Mouse (Mus musculus): ENCODE results near the gene Ftcd. TPM values are rescaled to one million over a fixed set of nuclear protein-coding genes. Genes with fewer than 3 reads are reported as not detected.

The Ftcd gene
- polyA plus RNA-seq, 1 experiment from 2014 or later: not detected

GRCm38 (mm10) chr10:76554061-76554460, 21.4 kb upstream of the Ftcd start:
- no peaks in the 10 kb centered on the region for H3K9me3 ChIP-seq
- no peak for ATAC-seq (ENCODE audit: low FRiP score)
- no peak overlapping the region for H3K27ac ChIP-seq
- H3K27me3 ChIP-seq: no peaks in the 10 kb centered on the region
- 92% methylated on average over 5 of the region's 5 CpGs for WGBS
- peaks cover 76% of the 10 kb centered on the region for H3K36me3 ChIP-seq
- no peak overlapping the region for H3K4me3 ChIP-seq
- no peak overlapping the region for H3K4me2 ChIP-seq
- H3K9ac ChIP-seq: no peak overlapping the region
- no peaks in the 10 kb centered on the region for H3K4me1 ChIP-seq (replicated peaks)

- 93% methylated on average over 10 of the region's 10 CpGs for WGBS
- no peaks in the 10 kb centered on the region for H3K9me3 ChIP-seq
- peaks cover 7% of the 10 kb centered on the region; the same call in 1 of the 2 replicates for H3K36me3 ChIP-seq
- no peaks in the 10 kb centered on the region for H3K4me1 ChIP-seq (replicated peaks)
- no peak within 1 kb of the TSS for H3K4me2 ChIP-seq
- H3K27ac ChIP-seq: no peak within 1 kb of the TSS
- ATAC-seq (ENCODE audit: low FRiP score): no peak
- no peak within 1 kb of the TSS for H3K9ac ChIP-seq
- no peak within 1 kb of the TSS for H3K4me3 ChIP-seq
- no peaks in the 10 kb centered on the region for H3K27me3 ChIP-seq
Observed at GRCm38 (mm10) chr10:76561972-76562371, 13.5 kb upstream of the Ftcd start, which contains the start of gene Spatc1l. Gene Spatc1l (plus strand): TSS chr10:76562272.

- no peak overlapping the region for H3K4me2 ChIP-seq
- H3K27ac ChIP-seq: no peak overlapping the region
- 96% methylated on average over 22 of the region's 22 CpGs for WGBS
- no peaks in the 10 kb centered on the region for H3K27me3 ChIP-seq
- no peaks in the 10 kb centered on the region for H3K4me1 ChIP-seq (replicated peaks)
- no peak for ATAC-seq (ENCODE audit: low FRiP score)
- H3K9me3 ChIP-seq: no peaks in the 10 kb centered on the region
- H3K4me3 ChIP-seq: no peak overlapping the region
- no peak overlapping the region for H3K9ac ChIP-seq
- H3K36me3 ChIP-seq: no peaks in the 10 kb centered on the region
Observed at GRCm38 (mm10) chr10:76569996-76570685, 5.3 kb upstream of the Ftcd start.

GRCm38 (mm10) chr10:76571070-76571469, 4.4 kb upstream of the Ftcd start:
- Histone ChIP-seq H3K27ac (no peak overlapping the region), H3K9me3 (no peaks in the 10 kb centered on the region), H3K4me3 (no peak overlapping the region), H3K27me3 (no peaks in the 10 kb centered on the region), H3K9ac (no peak overlapping the region), H3K4me2 (no peak overlapping the region), H3K36me3 (no peaks in the 10 kb centered on the region), H3K4me1 (replicated peaks) (no peaks in the 10 kb centered on the region)
- ATAC-seq (ENCODE audit: low FRiP score): no peak
- WGBS: 83% methylated on average over 2 of the region's 2 CpGs

- no peak overlapping the region for H3K27ac ChIP-seq
- no peaks in the 10 kb centered on the region for H3K4me1 ChIP-seq (replicated peaks)
- H3K4me2 ChIP-seq: no peak overlapping the region
- no peak overlapping the region for H3K4me3 ChIP-seq
- no peak for ATAC-seq (ENCODE audit: low FRiP score)
- no peaks in the 10 kb centered on the region for H3K36me3 ChIP-seq
- no peaks in the 10 kb centered on the region for H3K9me3 ChIP-seq
- H3K27me3 ChIP-seq: no peaks in the 10 kb centered on the region
- no peak overlapping the region for H3K9ac ChIP-seq
- WGBS: 68% methylated on average over 3 of the region's 3 CpGs
Observed at GRCm38 (mm10) chr10:76572151-76572550, 3.3 kb upstream of the Ftcd start.

GRCm38 (mm10) chr10:76576920-76577319, 1.5 kb downstream of the Ftcd start:
- Histone ChIP-seq H3K4me3 (no peak overlapping the region), H3K4me2 (no peak overlapping the region), H3K9me3 (no peaks in the 10 kb centered on the region), H3K27ac (no peak overlapping the region), H3K4me1 (replicated peaks) (no peaks in the 10 kb centered on the region), H3K27me3 (no peaks in the 10 kb centered on the region), H3K36me3 (no peaks in the 10 kb centered on the region), H3K9ac (no peak overlapping the region)
- WGBS: 76% methylated on average over 7 of the region's 7 CpGs
- ATAC-seq (ENCODE audit: low FRiP score): no peak

- no peaks in the 10 kb centered on the region; the same call in 1 of the 2 replicates for H3K4me1 ChIP-seq (replicated peaks)
- no peak overlapping the region for H3K4me3 ChIP-seq
- H3K4me2 ChIP-seq: peak overlapping the region; percentile 33
- H3K27me3 ChIP-seq: peaks cover 13% of the 10 kb centered on the region
- no peak overlapping the region for H3K27ac ChIP-seq
- no peak for ATAC-seq (ENCODE audit: low FRiP score)
- no peaks in the 10 kb centered on the region for H3K36me3 ChIP-seq
- no peak overlapping the region for H3K9ac ChIP-seq
- 14% methylated on average over 10 of the region's 10 CpGs for WGBS
- H3K9me3 ChIP-seq: no peaks in the 10 kb centered on the region
Observed at GRCm38 (mm10) chr10:76584138-76584537, 8.7 kb downstream of the Ftcd start.

GRCm38 (mm10) chr10:76586190-76586589, 10.7 kb downstream of the Ftcd start:
- WGBS: 53% methylated on average over 1 of the region's 1 CpGs
- no peak for ATAC-seq (ENCODE audit: low FRiP score)

GRCm38 (mm10) chr10:76590197-76590596, 14.7 kb downstream of the Ftcd start:
- H3K4me1 ChIP-seq (replicated peaks): no peaks in the 10 kb centered on the region
- no peak overlapping the region for H3K27ac ChIP-seq
- no peak overlapping the region for H3K9ac ChIP-seq
- H3K4me3 ChIP-seq: no peak overlapping the region
- H3K36me3 ChIP-seq: no peaks in the 10 kb centered on the region
- no peaks in the 10 kb centered on the region for H3K9me3 ChIP-seq
- no peak overlapping the region for H3K4me2 ChIP-seq
- H3K27me3 ChIP-seq: no peaks in the 10 kb centered on the region
- no peak for ATAC-seq (ENCODE audit: low FRiP score)
- 83% methylated on average over 11 of the region's 11 CpGs for WGBS

More at GRCm38 (mm10) chr10:76586190-76586589, 10.7 kb downstream of the Ftcd start:
- Histone ChIP-seq H3K27me3 (peaks cover 13% of the 10 kb centered on the region), H3K4me3 (no peak overlapping the region), H3K27ac (no peak overlapping the region), H3K4me2 (no peak overlapping the region), H3K9me3 (no peaks in the 10 kb centered on the region), H3K4me1 (replicated peaks) (no peaks in the 10 kb centered on the region; the same call in 1 of the 2 replicates), H3K36me3 (no peaks in the 10 kb centered on the region), H3K9ac (no peak overlapping the region)

GRCm38 (mm10) chr10:76596338-76596737, 20.9 kb downstream of the Ftcd start:
- Histone ChIP-seq H3K4me2 (no peak overlapping the region), H3K9ac (no peak overlapping the region)
- whole genome bisulfite sequencing: 93% methylated on average over 31 of the region's 31 CpGs

GRCm38 (mm10) chr10:76602690-76603089, 27.2 kb downstream of the Ftcd start:
- no peak overlapping the region for H3K4me3 ChIP-seq
- ATAC-seq (ENCODE audit: low FRiP score): no peak
- no peaks in the 10 kb centered on the region for H3K36me3 ChIP-seq
- H3K9me3 ChIP-seq: no peaks in the 10 kb centered on the region
- H3K4me1 ChIP-seq (replicated peaks): no peaks in the 10 kb centered on the region
- no peaks in the 10 kb centered on the region for H3K27me3 ChIP-seq
- H3K27ac ChIP-seq: no peak overlapping the region
- no peak overlapping the region for H3K4me2 ChIP-seq
- no peak overlapping the region for H3K9ac ChIP-seq
- 94% methylated on average over 3 of the region's 3 CpGs for WGBS

More at GRCm38 (mm10) chr10:76596338-76596737, 20.9 kb downstream of the Ftcd start:
- no peak for ATAC-seq (ENCODE audit: low FRiP score)
- Histone ChIP-seq H3K4me3 (no peak overlapping the region), H3K4me1 (replicated peaks) (no peaks in the 10 kb centered on the region), H3K36me3 (no peaks in the 10 kb centered on the region), H3K9me3 (no peaks in the 10 kb centered on the region), H3K27ac (no peak overlapping the region), H3K27me3 (no peaks in the 10 kb centered on the region)

GRCm38 (mm10) chr10:76612473-76612872, 37.0 kb downstream of the Ftcd start:
- 92% methylated on average over 7 of the region's 7 CpGs for WGBS
- Histone ChIP-seq H3K4me2 (no peak overlapping the region), H3K27ac (no peak overlapping the region), H3K9me3 (no peaks in the 10 kb centered on the region), H3K4me3 (no peak overlapping the region), H3K9ac (no peak overlapping the region), H3K4me1 (replicated peaks) (no peaks in the 10 kb centered on the region), H3K36me3 (no peaks in the 10 kb centered on the region), H3K27me3 (no peaks in the 10 kb centered on the region)
- no peak for ATAC-seq (ENCODE audit: low FRiP score)

- 74% methylated on average over 4 of the region's 4 CpGs for WGBS
- H3K27ac ChIP-seq: no peak overlapping the region
Observed at GRCm38 (mm10) chr10:76622411-76622810, 47.0 kb downstream of the Ftcd start.

More at GRCm38 (mm10) chr10:76622411-76622810, 47.0 kb downstream of the Ftcd start:
- no peaks in the 10 kb centered on the region for H3K36me3 ChIP-seq
- H3K4me2 ChIP-seq: peak overlapping the region; percentile 58; the same call in 1 of the 2 replicates
- H3K27me3 ChIP-seq: peaks cover 11% of the 10 kb centered on the region; the same call in 1 of the 2 replicates
- peaks cover 9% of the 10 kb centered on the region for H3K4me1 ChIP-seq (replicated peaks)
- no peak overlapping the region for H3K9ac ChIP-seq
- no peaks in the 10 kb centered on the region for H3K9me3 ChIP-seq
- ATAC-seq (ENCODE audit: low FRiP score): no peak
- peak overlapping the region; percentile 34 for H3K4me3 ChIP-seq

Measured in hindbrain, embryonic 13.5 days (tissue).